Mouse (Mus musculus) urinary bladder, adult 2 months (tissue): ENCODE measurements around the gene Mfsd13b. TPM values are rescaled to one million over a fixed set of nuclear protein-coding genes. Genes with fewer than 3 reads are reported as not detected.
A peak's percentile ranks its signal among the peaks of the same experiment; 100 is the strongest.
"Not testable (repeated sequence)": the region's sequence is repeated elsewhere in the genome, so short reads cannot be mapped to it uniquely, and the experiment has no call there.

ENCODE experiments used
- DNase-seq: peaks from one replicate; pipeline ENCODE4 v3.0.0; 2022; ENCODE audit warnings: low spot score
- polyA plus RNA-seq: library from polyadenylated mRNA; depleted of rRNA; stranded (reverse); fragments of >200 nt; gene quantifications from 2 replicates; pipeline ENCODE4 v1.2.3, GENCODE M21; 2012; rRNA removed

The Mfsd13b gene
- polyA plus RNA-seq = 1.1 and 1.7 TPM in 2 replicates

GRCm38 (mm10) chr7:120982200-120982841, at the start of gene Mfsd13b, which contains the start of gene Cdr2:
Mfsd13b (plus strand) TSS chr7:120982509.
Cdr2 (minus strand) TSS chr7:120982312.
- DNase-seq = peak; percentile 90

DNA sequence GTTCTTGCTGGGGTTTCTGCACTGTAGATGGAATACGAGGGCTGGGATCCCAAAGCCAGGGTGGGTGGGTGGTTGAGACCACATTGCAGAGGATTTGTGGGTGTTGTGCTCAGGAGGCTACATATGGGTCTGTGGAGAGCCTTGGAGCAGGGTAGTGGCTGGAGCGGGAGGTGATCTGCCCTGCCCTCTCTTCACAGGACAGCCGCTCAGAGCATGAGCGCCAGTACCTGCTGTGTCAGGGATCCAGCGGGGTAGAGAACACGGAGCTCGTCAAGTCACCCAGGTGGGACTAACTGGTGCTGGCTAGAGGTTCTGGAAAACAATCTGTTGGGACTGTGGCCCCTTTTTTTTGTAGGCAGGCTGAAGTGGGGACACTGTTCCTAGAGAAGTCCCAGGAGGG, 49.2 kb upstream of the Mfsd13b start:
- no peak for DNase-seq

DNA sequence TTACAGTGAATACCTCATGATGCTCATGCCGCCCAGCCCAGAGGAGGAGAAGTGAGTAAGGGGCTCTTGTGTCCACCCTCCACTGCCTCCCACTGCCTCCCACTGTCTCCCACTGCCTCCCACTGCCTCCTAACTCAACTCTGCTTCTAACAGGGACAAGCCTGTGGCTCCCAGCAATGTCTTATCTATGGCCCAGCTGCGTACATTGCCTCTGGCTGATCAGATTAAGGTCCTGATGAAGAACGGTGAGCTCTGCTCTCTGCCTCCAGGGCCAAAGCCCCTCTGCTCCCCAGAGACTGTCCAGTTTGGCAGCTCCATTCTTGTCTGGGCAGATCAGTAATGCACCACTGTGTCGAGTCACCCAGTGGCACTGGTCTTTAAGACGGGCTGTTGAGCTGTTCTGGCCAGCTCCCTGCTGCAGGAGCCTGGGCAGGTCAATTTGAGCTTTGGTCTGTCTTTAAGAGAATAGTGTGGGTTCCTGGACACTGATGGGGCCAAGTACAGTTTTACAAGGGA, 48.6 kb upstream of the Mfsd13b start:
- no peak for DNase-seq

GRCm38 (mm10) chr7:120934716-120935115, 47.6 kb upstream of the Mfsd13b start:
- DNase-seq = no peak

DNA sequence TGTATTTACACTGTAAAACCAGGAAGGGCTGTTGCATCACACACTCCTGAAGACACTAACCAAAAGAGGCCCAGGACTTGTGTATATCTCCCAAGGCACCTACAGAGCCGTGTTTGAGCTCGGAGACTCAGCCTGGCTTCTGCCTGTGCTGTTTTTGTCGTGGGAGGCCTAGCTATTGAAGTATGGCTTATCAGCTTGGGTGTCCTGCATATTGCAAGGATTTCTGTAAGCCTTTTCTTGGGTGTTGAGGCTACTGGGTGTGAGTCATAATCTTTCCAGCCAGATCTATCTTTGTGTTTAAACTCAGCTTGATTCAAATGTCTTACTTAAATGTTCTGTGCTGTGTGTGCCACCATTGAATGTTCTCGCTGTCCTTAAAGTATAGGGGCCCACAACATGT, 45.8 kb upstream of the Mfsd13b start:
- no peak for DNase-seq

DNA sequence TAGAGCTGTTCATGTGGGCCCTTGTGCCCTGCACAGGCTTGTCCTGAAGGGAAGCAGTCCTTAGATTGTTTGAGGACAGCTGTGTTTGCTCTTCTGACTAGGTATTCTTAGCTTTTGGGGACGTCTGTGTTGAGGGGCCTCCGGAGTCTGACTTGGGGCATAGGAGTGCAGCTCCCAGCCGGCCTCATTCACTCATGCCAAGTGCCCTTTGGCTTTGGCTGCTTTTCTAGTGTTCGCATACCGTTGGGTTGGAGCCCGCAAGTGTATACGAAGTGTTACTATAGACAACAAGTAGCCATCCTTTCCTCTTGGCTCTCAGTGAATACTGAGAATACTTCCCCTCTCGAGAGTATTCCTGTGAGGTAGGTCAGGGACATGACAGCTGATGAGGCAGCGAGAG, 44.1 kb upstream of the Mfsd13b start:
- no peak for DNase-seq

DNA sequence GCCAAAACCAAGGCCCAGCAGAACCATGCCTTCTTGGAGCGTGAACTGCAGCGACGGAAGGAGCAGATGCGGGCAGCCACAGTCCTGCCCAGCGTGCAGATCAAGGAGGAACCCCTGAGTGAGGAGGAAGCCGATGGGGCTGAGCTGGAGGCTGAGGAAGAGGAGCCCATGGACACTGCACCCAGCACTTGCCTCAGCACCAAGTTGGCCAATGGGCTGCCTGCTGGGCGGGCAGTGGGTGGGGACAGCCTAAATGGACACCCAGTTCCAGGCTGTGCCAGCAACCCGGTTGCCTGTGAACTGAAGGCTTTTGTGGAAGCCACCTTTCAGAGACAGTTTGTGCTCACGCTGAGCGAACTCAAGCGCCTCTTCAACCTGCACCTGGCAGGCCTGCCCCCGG, 42.0 kb upstream of the Mfsd13b start:
- no peak for DNase-seq

GRCm38 (mm10) chr7:120941214-120941613, 41.1 kb upstream of the Mfsd13b start:
- no peak for DNase-seq

GRCm38 (mm10) chr7:120942506-120942905, 39.8 kb upstream of the Mfsd13b start:
- DNase-seq = no peak

GRCm38 (mm10) chr7:120943936-120944509, 38.3 kb upstream of the Mfsd13b start:
- no peak for DNase-seq

- DNase-seq = not testable (repeated sequence)
These were observed 28.7 kb upstream of the Mfsd13b start for GRCm38 (mm10) chr7:120953591-120953990.

- no peak for DNase-seq
These were observed 22.2 kb upstream of the Mfsd13b start for GRCm38 (mm10) chr7:120960116-120960515.

DNA sequence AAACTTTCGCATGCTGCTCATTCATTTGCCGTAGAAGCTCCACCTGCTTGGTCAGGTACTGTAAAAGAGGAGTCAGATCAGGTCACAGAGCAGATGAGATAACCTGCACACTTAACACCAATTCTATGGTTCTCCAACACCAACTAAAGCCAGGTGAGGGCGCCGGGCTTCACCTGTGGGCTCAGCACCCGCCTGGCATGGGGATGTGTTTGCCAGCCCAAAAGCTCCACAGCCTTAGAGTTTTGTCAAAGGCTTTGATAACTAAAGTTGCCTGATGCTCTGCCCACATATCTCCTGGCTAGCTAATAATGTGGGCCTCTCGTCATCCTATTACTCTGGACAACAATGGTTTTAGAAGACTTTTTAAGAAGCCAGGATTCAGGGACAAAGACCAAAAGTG, 21.7 kb upstream of the Mfsd13b start:
- no peak for DNase-seq

DNA sequence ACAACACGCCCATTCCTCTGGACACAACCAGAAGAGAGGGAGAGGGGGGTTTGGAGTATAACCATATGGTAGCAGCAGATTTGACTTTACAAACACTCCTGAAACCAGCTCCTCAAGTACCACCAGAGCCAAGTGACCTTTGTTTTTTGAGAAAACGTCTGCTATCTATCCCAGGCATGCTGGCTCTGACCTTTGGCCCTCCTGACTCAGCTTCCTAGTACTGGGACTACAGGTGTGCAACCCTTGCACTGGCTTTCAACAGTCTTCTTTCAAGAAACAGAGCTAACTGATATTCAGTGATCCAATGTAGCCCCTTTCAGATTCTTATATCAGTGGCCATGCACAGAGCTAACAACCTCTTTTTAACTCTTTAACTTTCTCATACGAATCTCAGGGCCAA, 20.4 kb upstream of the Mfsd13b start:
- DNase-seq = no peak

DNA sequence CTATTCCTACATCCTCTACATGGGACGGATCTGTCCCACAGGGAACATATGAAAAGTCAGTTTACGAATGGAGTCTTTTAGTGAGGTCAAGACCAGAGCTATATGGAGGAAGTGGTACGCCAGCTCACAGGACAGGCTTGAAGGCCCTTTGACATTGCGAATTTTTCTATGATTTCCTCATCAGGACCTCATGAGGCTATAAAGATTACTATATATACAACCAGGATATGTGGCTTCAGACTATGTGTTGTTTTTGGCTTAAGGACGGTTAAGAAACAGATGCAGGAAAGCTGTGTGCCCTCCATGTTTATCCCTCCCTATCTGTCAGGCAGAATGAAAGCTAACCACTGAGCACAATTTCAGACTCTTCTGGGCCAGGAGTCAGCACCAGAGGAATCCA, 19.2 kb upstream of the Mfsd13b start:
- no peak for DNase-seq

DNA sequence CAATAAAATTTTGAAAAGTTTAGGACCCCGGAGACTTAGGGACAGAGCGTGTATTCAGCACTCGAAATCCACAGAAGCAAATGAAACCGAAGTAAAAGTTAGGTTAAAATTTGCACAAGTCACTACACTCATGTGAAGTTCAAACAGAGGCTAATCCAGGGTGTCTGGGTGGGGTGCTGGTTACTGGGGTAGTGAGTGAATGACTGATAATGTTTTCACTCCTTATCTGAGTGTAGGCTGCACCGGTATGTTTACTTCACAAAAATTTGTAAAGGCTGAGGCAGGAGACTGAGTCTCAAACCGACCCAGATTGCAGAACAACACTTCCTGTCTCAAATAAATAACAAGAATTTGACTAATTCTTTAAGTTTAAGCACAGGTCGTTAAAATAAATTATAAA, 13.1 kb upstream of the Mfsd13b start:
- DNase-seq = no peak

DNA sequence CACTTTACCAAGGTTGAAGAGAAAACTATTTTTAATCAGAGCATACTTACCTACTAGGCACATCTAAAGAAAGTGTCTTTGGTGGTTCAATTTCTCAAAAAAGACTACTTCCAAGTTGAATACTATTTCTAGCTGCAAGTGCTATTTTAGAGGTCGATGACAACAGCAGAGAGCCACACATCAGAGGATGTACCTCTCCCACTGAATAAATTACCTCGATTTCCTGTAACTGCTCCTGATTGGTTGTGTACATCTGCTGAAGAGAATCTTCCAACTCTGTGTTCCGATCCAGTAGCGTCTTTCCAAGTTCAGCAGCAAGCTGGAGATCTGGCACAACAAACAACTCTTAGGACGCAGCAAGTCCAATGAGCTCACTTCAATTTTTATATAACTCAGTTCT, 12.2 kb upstream of the Mfsd13b start:
- no peak for DNase-seq

GRCm38 (mm10) chr7:120972471-120972870, 9.8 kb upstream of the Mfsd13b start:
- DNase-seq = not testable (repeated sequence)

- DNase-seq = no peak
These were observed 8.3 kb upstream of the Mfsd13b start for GRCm38 (mm10) chr7:120974001-120974400.

GRCm38 (mm10) chr7:120977063-120977462, 5.2 kb upstream of the Mfsd13b start:
- DNase-seq = no peak

DNA sequence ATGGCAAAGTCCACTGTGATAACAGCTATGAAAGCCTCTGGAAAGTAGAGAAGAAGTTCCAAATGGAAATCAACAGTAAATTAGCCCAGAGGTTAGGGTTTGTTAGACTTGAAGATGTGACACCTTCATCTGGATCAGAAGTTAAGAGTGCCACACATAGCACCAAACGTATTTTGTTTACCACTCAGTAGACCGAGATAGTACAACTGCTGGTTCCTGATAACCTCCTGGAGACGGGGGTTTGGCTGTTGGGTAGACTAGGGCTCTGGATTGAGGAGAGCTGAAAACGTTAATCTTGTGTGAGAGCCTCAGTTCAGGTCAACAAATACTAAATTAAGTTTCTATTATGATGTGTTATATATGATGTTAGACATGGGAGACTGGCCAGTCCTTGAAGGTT, 2.3 kb upstream of the Mfsd13b start:
- DNase-seq = no peak

- peak; percentile 48 for DNase-seq
These were observed 1.1 kb upstream of the Mfsd13b start for GRCm38 (mm10) chr7:120980931-120981924.
